Mouse (Mus musculus): ENCODE data around the gene Msh5. TPM values are rescaled to one million over a fixed set of nuclear protein-coding genes. Genes with fewer than 3 reads are reported as not detected.

Msh5 gene
- total and polyA plus RNA-seq, 3 experiments, result 26.3 to 29.0 TPM; not detected in 1

- no peak for TF ChIP-seq KAT2A (conservative IDR thresholded peaks at IDR 0.05; ENCODE audit: low read depth, low read length)
- TF ChIP-seq E2F4 (IDR thresholded peaks at IDR 0.05; ENCODE audit: borderline replicate concordance, low read depth, low read length), result no peak
- no peak for TF ChIP-seq TBP (IDR thresholded peaks at IDR 0.05; ENCODE audit: low read depth, low read length)
- no peak for TF ChIP-seq MAFK (IDR thresholded peaks at IDR 0.05; ENCODE audit: borderline replicate concordance, low read depth, low read length)
- TF ChIP-seq POLR2A (IDR thresholded peaks at IDR 0.05; ENCODE audit: control insufficient read depth in 1 of 2, insufficient read depth in 1 of 2, low read depth in 1 of 2, low read length in 2 of 2, poor library complexity in 1 of 2), result no peak
- no peak for TF ChIP-seq CTCF (IDR thresholded peaks at IDR 0.05 in 2 of 3, conservative IDR thresholded peaks at IDR 0.05 in 1 of 3; ENCODE audit: control insufficient read depth in 1 of 3, insufficient read depth in 1 of 3, low read depth in 2 of 3, low read length in 3 of 3, poor library complexity in 1 of 3, severe bottlenecking in 1 of 3)
- TF ChIP-seq POLR2AphosphoS5 (IDR thresholded peaks at IDR 0.05; ENCODE audit: borderline replicate concordance, low read depth, low read length), result no peak
- TF ChIP-seq ZNF384 (IDR thresholded peaks at IDR 0.05; ENCODE audit: low read depth, low read length), result no peak
- no peak for TF ChIP-seq UBTF (IDR thresholded peaks at IDR 0.05; ENCODE audit: borderline replicate concordance, insufficient read depth, low read depth, low read length)
- TF ChIP-seq NELFE (IDR thresholded peaks at IDR 0.05; ENCODE audit: low read depth, low read length), result no peak
- TF ChIP-seq MAZ (IDR thresholded peaks at IDR 0.05; ENCODE audit: low read depth, low read length), result no peak
- no peak for TF ChIP-seq GATA1 (IDR thresholded peaks at IDR 0.05; ENCODE audit: low read depth, low read length)
- TF ChIP-seq TAL1 (IDR thresholded peaks at IDR 0.05; ENCODE audit: low read length), result no peak
- no peak for TF ChIP-seq CHD1 (IDR thresholded peaks at IDR 0.05; ENCODE audit: low read depth, low read length)
- Histone ChIP-seq H3K9ac (ENCODE audit: control insufficient read depth, low read depth, low read length, poor library complexity, severe bottlenecking) (no peak overlapping the region), H3K79me2 (ENCODE audit: control insufficient read depth, insufficient read depth, low read length, poor library complexity) (no peaks in the 10 kb centered on the region), H3K27ac (ENCODE audit: control insufficient read depth, low read depth, low read length) (no peak overlapping the region), H3K9me3 (replicated peaks; ENCODE audit: insufficient read depth, low read length) (no peaks in the 10 kb centered on the region), H3K27me3 (ENCODE audit: control insufficient read depth in 1 of 2, insufficient read depth in 2 of 2, low read length in 2 of 2) (no peaks in the 10 kb centered on the region), H3K4me1 (ENCODE audit: control insufficient read depth in 1 of 2, insufficient read depth in 2 of 2, low read length in 2 of 2) (peaks cover 0 to 9% of the 10 kb centered on the region in 2 experiments; a peak in 3 of 4 replicates), H3K36me3 (ENCODE audit: control insufficient read depth in 1 of 2, insufficient read depth in 2 of 2, low read length in 2 of 2) (no peaks in the 10 kb centered on the region; a peak in 1 of 4 replicates), H3K4me3 (ENCODE audit: control insufficient read depth in 1 of 2, insufficient read depth in 1 of 2, low read depth in 2 of 2, low read length in 2 of 2) (no peak overlapping the region)
- DNase-seq (ENCODE audit: low read depth, low spot score), result no peak
These were observed 17.9 kb upstream of the Msh5 start for GRCm38 (mm10) chr17:35064378-35064877.

GRCm38 (mm10) chr17:35063466-35063865 is 16.9 kb upstream of the Msh5 start:
- no peak for DNase-seq (ENCODE audit: low read depth, low spot score)
- no peak for TF ChIP-seq KAT2A (conservative IDR thresholded peaks at IDR 0.05; ENCODE audit: low read depth, low read length)
- no peak for TF ChIP-seq JUND (IDR thresholded peaks at IDR 0.05; ENCODE audit: low read depth, low read length)
- no peak for TF ChIP-seq POLR2A (IDR thresholded peaks at IDR 0.05; ENCODE audit: control insufficient read depth in 1 of 2, insufficient read depth in 1 of 2, low read depth in 1 of 2, low read length in 2 of 2, poor library complexity in 1 of 2)
- TF ChIP-seq GABPA (IDR thresholded peaks at IDR 0.05; ENCODE audit: low read depth, low read length), result no peak
- no peaks in the 10 kb centered on the region for H3K9me3 ChIP-seq (replicated peaks; ENCODE audit: insufficient read depth, low read length)
- no peak overlapping the region for H3K27ac ChIP-seq (ENCODE audit: control insufficient read depth, low read depth, low read length)
- no peak overlapping the region for H3K4me3 ChIP-seq (ENCODE audit: control insufficient read depth in 1 of 2, insufficient read depth in 1 of 2, low read depth in 2 of 2, low read length in 2 of 2)
- peaks cover 0 to 8% of the 10 kb centered on the region in 2 experiments; a peak in 3 of 4 replicates for H3K4me1 ChIP-seq (ENCODE audit: control insufficient read depth in 1 of 2, insufficient read depth in 2 of 2, low read length in 2 of 2)
- no peaks in the 10 kb centered on the region for H3K27me3 ChIP-seq (ENCODE audit: control insufficient read depth in 1 of 2, insufficient read depth in 2 of 2, low read length in 2 of 2)
- H3K9ac ChIP-seq (ENCODE audit: control insufficient read depth, low read depth, low read length, poor library complexity, severe bottlenecking), result no peak overlapping the region
- no peaks in the 10 kb centered on the region for H3K79me2 ChIP-seq (ENCODE audit: control insufficient read depth, insufficient read depth, low read length, poor library complexity)
- H3K36me3 ChIP-seq (ENCODE audit: control insufficient read depth in 1 of 2, insufficient read depth in 2 of 2, low read length in 2 of 2), result peaks cover 0 to 1% of the 10 kb centered on the region in 2 experiments; a peak in 2 of 4 replicates

Measured in MEL (cell line).